In genomic region chr11:5261508-5262392, GRCm38 (mm10) we compare ENCODE assay signal across 8 mouse cellular contexts. TPM values are rescaled to one million over a fixed set of nuclear protein-coding genes. Genes with fewer than 3 reads are reported as not detected.
A peak's percentile ranks its signal among the peaks of the same experiment; 100 is the strongest.
DNase-seq lines count a peak whose midpoint lies in the region; ATAC-seq and TF ChIP-seq lines count a peak whose summit lies in the region.

TSS of gene Kremen1 (minus strand) at chr11:5261558.

- no peaks in the 10 kb centered on the region for H3K36me3 ChIP-seq in heart, embryonic 10.5 days
- H3K36me3 ChIP-seq in kidney, embryonic 15.5 days = no peaks in the 10 kb centered on the region

- ATAC-seq in kidney, embryonic 15.5 days (replicated peaks; ENCODE audit: low FRiP score) = peak; percentile 97
- peak; percentile 64 for ATAC-seq in monocyte, adult 5-6 weeks (replicated peaks; ENCODE audit: insufficient number of reproducible peaks, low FRiP score, low TSS enrichment, poor library complexity, severe bottlenecking)

- H3K9ac ChIP-seq in kidney, embryonic 15.5 days = peak within 1 kb of the TSS; percentile 87

- no peaks in the 10 kb centered on the region for H3K4me1 ChIP-seq in bone marrow macrophage, adult 2 months (ENCODE audit: control insufficient read depth, insufficient read depth, low read length)
- peaks cover 4% of the 10 kb centered on the region; the same call in 1 of the 2 replicates for H3K4me1 ChIP-seq in embryonic fibroblast, embryonic 13.5 days (ENCODE audit: control insufficient read depth, insufficient read depth, low read length)
- peaks cover 50% of the 10 kb centered on the region for H3K4me1 ChIP-seq in heart, embryonic 10.5 days
- H3K4me1 ChIP-seq in kidney, embryonic 15.5 days = peaks cover 29% of the 10 kb centered on the region

- H3K4me2 ChIP-seq in kidney, embryonic 15.5 days = peak within 1 kb of the TSS; percentile 78

- peak; percentile 92 for DNase-seq in A20 (ENCODE audit: low read depth, low spot score)
- peak; percentile 95 for DNase-seq in heart, embryonic 10.5 days (ENCODE audit: low spot score)
- DNase-seq in liver = peak; percentile 97
- peak; percentile 92 to 97 for DNase-seq in spleen, postnatal 4 days (ENCODE audit: low spot score in 2 of 2)

- peak within 1 kb of the TSS; percentile 95 for H3K4me3 ChIP-seq in bone marrow macrophage, adult 2 months (ENCODE audit: insufficient read depth, low read length)
- peak within 1 kb of the TSS; percentile 73 for H3K4me3 ChIP-seq in embryonic fibroblast, embryonic 13.5 days (ENCODE audit: insufficient read depth, low read length)
- H3K4me3 ChIP-seq in heart, embryonic 10.5 days = peak within 1 kb of the TSS; percentile 95
- H3K4me3 ChIP-seq in kidney, embryonic 15.5 days (replicated peaks) = peak within 1 kb of the TSS; percentile 94

- H3K27me3 ChIP-seq in heart, embryonic 10.5 days (ENCODE audit: insufficient read depth, poor library complexity, severe bottlenecking) = peaks cover 6% of the 10 kb centered on the region; the same call in 1 of the 2 replicates
- no peaks in the 10 kb centered on the region for H3K27me3 ChIP-seq in kidney, embryonic 15.5 days

- no peak for TF ChIP-seq POLR2A in bone marrow macrophage, adult 2 months (IDR thresholded peaks at IDR 0.05; ENCODE audit: borderline replicate concordance, low read depth, low read length)
- TF ChIP-seq POLR2A in embryonic fibroblast, embryonic 13.5 days (IDR thresholded peaks at IDR 0.05; ENCODE audit: low read depth, low read length) = peak; percentile 54

- 2% methylated on average over 69 of the region's 80 CpGs for WGBS in heart, embryonic 10.5 days
- 4% methylated on average over 41 of the region's 80 CpGs for whole genome bisulfite sequencing in kidney, embryonic 15.5 days

- no peaks in the 10 kb centered on the region for H3K9me3 ChIP-seq in heart, embryonic 10.5 days
- no peaks in the 10 kb centered on the region for H3K9me3 ChIP-seq in kidney, embryonic 15.5 days (replicated peaks)

- no peak for TF ChIP-seq CTCF in bone marrow macrophage, adult 2 months (IDR thresholded peaks at IDR 0.05; ENCODE audit: low read depth, low read length)
- no peak for TF ChIP-seq CTCF in embryonic fibroblast, embryonic 13.5 days (IDR thresholded peaks at IDR 0.05; ENCODE audit: borderline replicate concordance, insufficient read depth, low read length)

- no peak within 1 kb of the TSS for H3K27ac ChIP-seq in bone marrow macrophage, adult 2 months (ENCODE audit: insufficient read depth, low read depth, low read length)
- no peak within 1 kb of the TSS for H3K27ac ChIP-seq in embryonic fibroblast, embryonic 13.5 days (ENCODE audit: insufficient read depth, low read length)
- peak within 1 kb of the TSS; percentile 94 for H3K27ac ChIP-seq in heart, embryonic 10.5 days
- H3K27ac ChIP-seq in kidney, embryonic 15.5 days = peak within 1 kb of the TSS; percentile 84

RNA-seq across cellular contexts. Expression of gene Kremen1, which starts in this region (rescaled TPM):
- polyA plus RNA-seq in bone marrow macrophage, adult 2 months (2012; ENCODE audit: insufficient read depth, insufficient read length, missing spikeins) = 13.4 TPM in 2 replicates
- 28.3 and 33.8 TPM in 2 replicates for polyA plus RNA-seq in embryonic fibroblast, embryonic 13.5 days (2011; ENCODE audit: insufficient read length, low read depth, missing spikeins)
- polyA plus RNA-seq in heart, embryonic 10.5 days (2016; fragmentation: Nextera tagmentation; extraction: Ambion mirVana) = 18.3 and 34.4 TPM in 2 replicates
- 21.8 and 22.9 TPM in 2 replicates for polyA plus RNA-seq in kidney, embryonic 15.5 days (2015; fragmentation: Nextera tagmentation; extraction: Ambion mirVana)
- total RNA-seq in monocyte, adult 5-6 weeks (2017) = 4.5 to 8.6 TPM (median 5.0 TPM) in 3 replicates

Comparison
In these comparisons a context has a peak if more than half of its experiments do, and no peak if none do; other contexts are left out.
1. H3K27ac ChIP-seq: peak in heart, embryonic 10.5 days (single experiment) and kidney, embryonic 15.5 days (single experiment); none in bone marrow macrophage, adult 2 months (single experiment) and embryonic fibroblast, embryonic 13.5 days (single experiment).
2. Peak in every context shown above with its lines, with median percentiles within 50 percentile points of each other: DNase-seq and H3K4me3 ChIP-seq.